Mouse (Mus musculus): ENCODE data around the gene Cep128.

- TF ChIP-seq CTCF (IDR thresholded peaks at IDR 0.05; ENCODE audit: low read depth, low read length) = no peak
- TF ChIP-seq POLR2A (IDR thresholded peaks at IDR 0.05; ENCODE audit: extremely low read depth, insufficient read depth, low read length) = no peak
These were observed 327.3 kb downstream of the Cep128 start for GRCm38 (mm10) chr12:91056885-91057284.
